Mouse (Mus musculus) bone marrow macrophage, adult 2 months (primary cell): ENCODE measurements around the gene Rint1. TPM values are rescaled to one million over a fixed set of nuclear protein-coding genes. Genes with fewer than 3 reads are reported as not detected.

Source experiments
- H3K27ac ChIP-seq: 2 replicates; pipeline ENCODE4 v1.5.1; 2012; ENCODE audit warnings: low read depth, low read length; ENCODE audit not compliant: insufficient read depth
- H3K4me1 ChIP-seq: 2 replicates; pipeline ENCODE4 v1.6.1; 2012; ENCODE audit warnings: low read length; ENCODE audit not compliant: control insufficient read depth, insufficient read depth
- H3K4me3 ChIP-seq: 2 replicates; pipeline ENCODE4 v1.5.1; 2012; ENCODE audit warnings: mild to moderate bottlenecking, low read length, moderate library complexity; ENCODE audit not compliant: insufficient read depth
- CTCF ChIP-seq: IDR thresholded peaks from 2 replicates; pipeline ENCODE4 v1.5.1; 2012; ENCODE audit warnings: low read depth, mild to moderate bottlenecking, low read length, moderate library complexity
- POLR2A ChIP-seq: IDR thresholded peaks from 2 replicates; pipeline ENCODE4 v1.6.1; 2012; ENCODE audit warnings: mild to moderate bottlenecking, low read depth, low read length, borderline replicate concordance
- polyA plus RNA-seq: library from polyadenylated mRNA; stranded (reverse); fragments of >200 nt; gene quantifications from 2 replicates; pipeline ENCODE4 v1.2.4, GENCODE M21; 2012; ENCODE audit not compliant: missing spikeins, insufficient read depth, insufficient read length

Gene Rint1
- polyA plus RNA-seq, 1 experiment, result 10.6 TPM

- TF ChIP-seq CTCF, result no peak
- no peak for TF ChIP-seq POLR2A
- Histone ChIP-seq H3K4me1 (peaks cover 10% of the 10 kb centered on the region), H3K4me3 (no peak overlapping the region), H3K27ac (no peak overlapping the region)
Observed at GRCm38 (mm10) chr5:23781172-23781571, 6.3 kb upstream of the Rint1 start.

DNA sequence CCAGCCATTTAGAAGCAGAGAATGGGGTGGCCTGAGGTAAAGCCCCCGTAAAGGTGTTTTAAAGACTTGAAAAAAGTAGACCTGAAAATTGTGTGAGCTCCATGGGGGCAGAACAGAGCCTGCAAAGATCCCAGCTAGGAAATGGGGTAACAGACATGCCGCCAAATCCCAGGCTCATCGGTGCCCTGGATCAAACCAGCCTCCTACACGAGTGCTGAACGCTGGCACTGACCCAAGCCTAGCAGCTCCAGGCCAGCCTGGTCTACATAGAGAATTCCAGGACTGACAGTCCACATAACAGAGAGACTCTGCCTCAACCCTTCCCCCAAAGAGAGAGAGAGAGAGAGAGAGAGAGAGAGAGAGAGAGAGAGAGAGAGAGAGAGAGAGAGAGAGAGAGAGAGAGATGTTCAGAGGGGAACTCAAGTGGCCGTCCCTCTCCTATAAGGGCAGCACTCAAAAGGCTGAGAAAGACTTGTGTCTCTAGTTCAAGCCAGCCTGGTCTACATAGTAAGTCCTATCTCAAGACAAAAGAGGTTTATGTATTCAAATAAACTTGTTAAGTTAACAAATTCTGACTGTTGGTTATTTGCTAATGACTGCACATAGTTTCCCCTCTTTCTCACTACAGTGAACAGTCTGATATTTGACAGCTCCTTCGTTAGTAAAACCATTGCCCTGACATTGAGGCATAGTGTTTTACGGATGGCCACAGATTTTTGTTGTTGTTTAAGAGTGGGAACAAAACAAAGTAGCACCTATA lies 5.3 kb upstream of the Rint1 start:
- TF ChIP-seq POLR2A (no peak), CTCF (no peak)
- Histone ChIP-seq H3K27ac (no peak overlapping the region), H3K4me1 (peaks cover 11% of the 10 kb centered on the region), H3K4me3 (peak overlapping the region; percentile 78)

DNA sequence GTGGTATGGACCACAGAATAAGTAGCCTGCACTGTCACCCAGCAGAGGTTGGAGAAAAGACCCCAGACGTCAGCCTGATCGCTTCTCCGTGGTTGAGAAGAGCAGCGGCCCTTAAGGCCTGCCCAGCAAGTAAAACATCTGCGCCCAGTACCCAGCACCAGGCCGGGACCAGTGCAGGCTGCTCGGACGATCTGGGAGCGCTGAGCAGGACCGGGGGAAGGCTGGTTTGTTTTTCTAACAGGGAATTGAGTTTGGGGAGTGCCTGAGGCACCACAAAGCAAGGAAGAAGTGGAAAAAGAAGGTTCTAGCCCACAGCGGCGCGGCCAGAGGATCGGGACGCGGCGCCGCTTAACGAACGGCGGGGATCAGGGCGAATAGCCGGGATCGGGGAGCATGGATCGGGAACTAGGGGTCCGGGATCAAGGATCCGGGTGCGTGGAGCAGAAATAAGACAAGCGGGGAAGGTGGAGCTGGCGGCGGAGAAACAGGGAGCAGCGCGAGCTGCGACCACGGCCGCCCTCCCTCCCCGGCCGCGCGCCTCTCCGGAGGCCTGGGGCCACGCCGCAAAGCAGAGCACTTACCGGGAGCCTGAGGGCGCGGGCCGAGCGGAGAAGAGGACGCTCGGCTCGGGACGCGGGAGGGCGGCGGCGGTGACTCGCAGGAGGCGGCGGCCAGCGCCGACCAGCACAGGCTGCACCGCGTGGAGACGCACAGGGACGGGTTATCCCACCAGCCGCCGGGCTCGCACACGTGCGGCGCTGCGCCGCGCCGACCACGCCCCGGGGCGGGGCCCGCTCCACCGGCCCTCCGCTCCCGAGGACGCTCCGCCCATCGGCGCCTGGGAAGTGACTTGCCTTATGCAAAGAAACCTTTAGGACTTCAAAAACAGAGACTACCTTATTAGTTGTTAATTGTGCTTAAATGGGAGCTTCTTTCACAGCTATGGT lies 4.3 kb upstream of the Rint1 start, which contains the start of gene Pus7:
Pus7 (minus strand) TSS at position 781 of the 947 bp plus-strand sequence.
- Histone ChIP-seq H3K4me1 (peaks cover 12% of the 10 kb centered on the region), H3K4me3 (peak within 1 kb of the TSS; percentile 78), H3K27ac (no peak within 1 kb of the TSS)
- TF ChIP-seq POLR2A (no peak), CTCF (no peak)

GRCm38 (mm10) chr5:23788390-23788830 lies 899 bp downstream of the Rint1 start:
- 0 out of 2 replicates have a peak, but pooled peaks cover 2% of the 10 kb centered on the region for H3K4me1 ChIP-seq
- TF ChIP-seq POLR2A (no peak), CTCF (no peak)
- peak overlapping the region; percentile 87 for H3K4me3 ChIP-seq
- no peak overlapping the region for H3K27ac ChIP-seq

- H3K27ac ChIP-seq, result no peak overlapping the region
- 0 out of 2 replicates have a peak, but pooled peaks cover 2% of the 10 kb centered on the region for H3K4me1 ChIP-seq
- TF ChIP-seq CTCF (no peak), POLR2A (no peak)
- H3K4me3 ChIP-seq, result no peak overlapping the region
Observed at GRCm38 (mm10) chr5:23789078-23789612, 1.6 kb downstream of the Rint1 start.

GRCm38 (mm10) chr5:23792726-23793125 lies 5.2 kb downstream of the Rint1 start:
- Histone ChIP-seq H3K4me1 (no peaks in the 10 kb centered on the region), H3K27ac (no peak overlapping the region), H3K4me3 (no peak overlapping the region)
- no peak for TF ChIP-seq CTCF

GRCm38 (mm10) chr5:23814841-23815240 lies 27.3 kb downstream of the Rint1 start:
- no peak for TF ChIP-seq CTCF
- TF ChIP-seq POLR2A, result no peak
- no peak overlapping the region for H3K27ac ChIP-seq

DNA sequence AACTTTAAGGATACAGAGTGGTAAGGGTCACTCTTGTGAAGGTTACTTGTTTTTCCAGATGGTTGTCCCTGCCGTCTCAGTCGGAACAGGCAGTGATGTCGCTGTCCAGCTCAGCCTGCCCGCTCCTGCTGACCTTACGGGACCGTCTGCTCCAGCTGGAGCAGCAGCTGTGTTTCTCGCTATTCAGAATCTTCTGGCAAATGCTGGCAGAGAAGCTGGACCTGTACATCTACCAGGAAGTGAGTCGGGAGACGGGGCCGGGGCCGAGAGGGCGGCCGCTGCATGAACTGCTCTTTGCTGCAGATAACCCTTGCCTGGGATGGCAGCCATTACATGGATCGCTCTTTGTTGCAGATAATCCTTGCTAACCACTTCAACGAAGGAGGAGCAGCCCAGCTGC lies 29.2 kb downstream of the Rint1 start:
- no peak overlapping the region for H3K27ac ChIP-seq
- no peaks in the 10 kb centered on the region for H3K4me1 ChIP-seq
- H3K4me3 ChIP-seq, result no peak overlapping the region
- TF ChIP-seq CTCF, result no peak
- no peak for TF ChIP-seq POLR2A

More at GRCm38 (mm10) chr5:23814841-23815240, 27.3 kb downstream of the Rint1 start:
- H3K4me1 ChIP-seq, result no peaks in the 10 kb centered on the region
- no peak overlapping the region for H3K4me3 ChIP-seq

DNA sequence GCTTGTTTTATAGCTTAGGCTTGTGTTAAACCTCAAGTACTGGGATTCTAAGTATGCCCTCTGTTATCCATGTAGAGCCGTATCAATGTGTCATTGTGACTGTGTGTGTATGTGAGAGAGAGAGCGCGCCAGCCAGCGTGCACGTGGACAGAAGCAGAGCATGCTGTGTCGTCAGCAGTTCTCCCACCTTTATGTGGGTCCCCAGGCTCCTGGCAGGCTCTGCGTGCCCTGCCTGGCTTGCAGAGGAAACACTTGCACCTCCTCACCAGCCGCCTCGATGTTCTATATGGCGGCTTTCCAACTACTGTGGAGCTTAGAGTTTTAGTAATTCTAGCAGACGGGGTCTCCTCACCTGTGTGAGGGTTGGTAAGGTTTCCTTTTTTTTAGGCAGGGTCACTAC lies 34.8 kb downstream of the Rint1 start:
- Histone ChIP-seq H3K4me1 (no peaks in the 10 kb centered on the region), H3K4me3 (no peak overlapping the region), H3K27ac (no peak overlapping the region)
- TF ChIP-seq POLR2A, result no peak
- no peak for TF ChIP-seq CTCF
